Mouse (Mus musculus): ENCODE data around the gene Hnrnpab. TPM values are rescaled to one million over a fixed set of nuclear protein-coding genes. Genes with fewer than 3 reads are reported as not detected.
A peak's percentile ranks its signal among the peaks of the same experiment; 100 is the strongest.

Gene Hnrnpab
- polyA plus RNA-seq, 1 experiment from 2014 or later = 636 TPM

DNA sequence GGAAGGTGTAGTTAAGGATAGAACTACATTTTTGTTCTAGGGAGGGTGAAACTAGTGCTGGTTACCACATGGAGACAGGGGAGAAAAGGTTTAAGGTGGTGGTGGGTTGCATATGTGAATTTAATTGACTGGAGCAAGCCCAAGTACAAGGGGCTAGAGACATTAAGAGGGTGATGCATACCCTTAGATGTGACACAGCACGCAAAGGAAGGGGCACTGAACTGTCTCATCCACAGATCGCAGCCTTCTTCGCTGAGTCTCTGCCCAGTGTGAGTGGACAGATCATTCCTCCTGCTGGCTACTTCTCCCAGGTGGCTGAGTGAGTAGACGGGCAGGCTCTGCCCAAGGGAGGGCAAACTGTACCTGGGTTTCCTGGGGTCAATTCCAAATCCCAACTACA, 13.3 kb downstream of the Hnrnpab start:
- Histone ChIP-seq H3K4me3 (no peak overlapping the region), H3K36me3 (replicated peaks) (peaks cover 100% of the 10 kb centered on the region), H3K9me3 (0 out of 2 replicates have a peak, but pooled peaks cover 4% of the 10 kb centered on the region), H3K27ac (replicated peaks) (no peak overlapping the region), H3K4me1 (no peaks in the 10 kb centered on the region), H3K27me3 (replicated peaks; ENCODE audit: low read depth, poor library complexity, severe bottlenecking) (no peaks in the 10 kb centered on the region)
- WGBS = 94% methylated on average over 4 of the region's 4 CpGs
- DNase-seq (ENCODE audit: low spot score) = no peak

DNA sequence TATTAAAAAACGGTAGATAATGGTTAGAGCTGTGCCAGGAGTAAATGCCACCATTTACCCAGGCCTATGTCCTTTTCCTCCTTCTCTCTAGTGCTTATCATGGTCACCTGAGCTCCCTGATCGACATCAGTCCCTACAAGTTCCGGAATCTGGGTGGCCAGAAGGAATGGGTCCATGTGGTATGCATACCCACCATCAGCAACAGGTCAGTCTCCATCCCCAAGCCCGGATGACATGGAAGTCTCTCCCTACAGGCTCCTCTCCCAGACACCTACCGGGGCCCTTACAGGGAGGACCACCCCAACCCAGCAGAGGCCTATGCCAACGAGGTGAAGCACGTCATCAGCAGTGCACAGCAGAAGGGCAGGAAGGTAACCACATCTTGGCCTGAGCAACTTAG, 14.7 kb downstream of the Hnrnpab start:
- no peaks in the 10 kb centered on the region for H3K4me1 ChIP-seq
- H3K27ac ChIP-seq (replicated peaks) = no peak overlapping the region
- no peak for DNase-seq (ENCODE audit: low spot score)
- 94% methylated on average over 7 of the region's 7 CpGs for WGBS
- H3K9me3 ChIP-seq = 0 out of 2 replicates have a peak, but pooled peaks cover 4% of the 10 kb centered on the region
- no peak overlapping the region for H3K4me3 ChIP-seq
- H3K27me3 ChIP-seq (replicated peaks; ENCODE audit: low read depth, poor library complexity, severe bottlenecking) = no peaks in the 10 kb centered on the region
- peaks cover 100% of the 10 kb centered on the region for H3K36me3 ChIP-seq (replicated peaks)

DNA sequence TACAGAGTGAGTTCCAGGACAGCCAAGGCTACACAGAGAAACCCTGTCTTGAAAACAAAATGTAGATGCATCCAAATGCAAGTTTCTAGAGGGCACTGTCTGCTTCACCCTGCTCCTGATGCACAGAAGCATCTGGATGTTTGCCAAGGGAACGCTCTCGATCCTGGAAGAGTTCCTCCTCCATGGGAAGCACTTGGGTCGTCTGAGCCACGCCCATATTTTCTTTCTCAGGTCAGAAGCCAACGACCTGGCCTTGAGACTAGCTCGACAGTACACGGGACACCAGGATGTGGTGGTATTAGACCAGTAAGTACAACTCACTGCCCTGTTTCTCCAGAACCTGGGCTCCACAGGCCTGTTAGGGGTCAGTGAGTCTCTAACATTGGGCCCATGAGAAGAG, 15.5 kb downstream of the Hnrnpab start:
- Histone ChIP-seq H3K4me3 (no peak overlapping the region), H3K27me3 (replicated peaks; ENCODE audit: low read depth, poor library complexity, severe bottlenecking) (no peaks in the 10 kb centered on the region), H3K4me1 (peaks cover 2% of the 10 kb centered on the region), H3K27ac (replicated peaks) (no peak overlapping the region), H3K9me3 (0 out of 2 replicates have a peak, but pooled peaks cover 4% of the 10 kb centered on the region), H3K36me3 (replicated peaks) (peaks cover 100% of the 10 kb centered on the region)
- 81% methylated on average over 7 of the region's 7 CpGs for WGBS
- DNase-seq (ENCODE audit: low spot score) = no peak

DNA sequence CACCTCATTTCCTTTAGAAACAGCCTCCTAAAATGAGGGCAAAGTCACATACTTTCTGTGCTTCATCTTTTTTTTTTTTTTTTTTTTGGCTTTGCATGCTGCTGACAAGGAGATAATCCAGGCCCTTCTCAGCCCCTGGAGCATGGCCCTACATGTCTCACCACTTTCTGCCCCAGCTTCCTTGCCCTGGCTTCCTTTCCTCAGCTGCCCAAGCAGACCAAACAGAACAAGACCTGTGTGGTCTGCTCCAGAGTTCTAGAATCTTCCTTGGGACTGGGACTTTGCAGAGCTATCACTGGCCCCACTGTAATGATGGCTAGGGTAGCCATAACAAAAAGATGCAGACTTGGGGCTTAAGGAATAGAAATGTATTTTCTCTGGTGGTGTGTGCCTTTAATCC, 16.6 kb downstream of the Hnrnpab start:
- Histone ChIP-seq H3K4me1 (peaks cover 13% of the 10 kb centered on the region), H3K36me3 (replicated peaks) (peaks cover 96% of the 10 kb centered on the region), H3K9me3 (0 out of 2 replicates have a peak, but pooled peaks cover 4% of the 10 kb centered on the region), H3K27ac (replicated peaks) (no peak overlapping the region), H3K4me3 (no peak overlapping the region), H3K27me3 (replicated peaks; ENCODE audit: low read depth, poor library complexity, severe bottlenecking) (no peaks in the 10 kb centered on the region)
- no peak for DNase-seq (ENCODE audit: low spot score)

DNA sequence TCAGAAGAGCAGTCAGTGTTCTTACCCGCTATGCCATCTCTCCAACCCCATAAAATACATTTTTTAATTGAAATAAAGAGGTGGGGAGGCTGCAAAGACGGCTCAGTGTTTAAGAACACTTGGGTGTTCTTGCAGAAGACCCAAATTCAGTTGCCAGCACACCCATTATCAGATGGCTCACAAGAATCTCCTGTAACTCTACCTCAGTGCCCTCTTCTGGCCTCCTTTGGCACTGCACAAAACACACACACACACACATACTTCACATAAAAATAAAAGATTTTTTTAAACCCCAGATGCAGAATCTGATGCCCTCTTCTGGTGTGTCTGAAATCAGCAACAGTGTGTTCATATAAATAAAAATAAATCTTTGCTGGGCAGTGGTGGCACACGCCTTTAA, 17.8 kb downstream of the Hnrnpab start:
- peaks cover 84% of the 10 kb centered on the region for H3K36me3 ChIP-seq (replicated peaks)
- H3K27me3 ChIP-seq (replicated peaks; ENCODE audit: low read depth, poor library complexity, severe bottlenecking) = no peaks in the 10 kb centered on the region
- no peak for DNase-seq (ENCODE audit: low spot score)
- H3K27ac ChIP-seq (replicated peaks) = no peak overlapping the region
- no peak overlapping the region for H3K4me3 ChIP-seq
- 95% methylated on average over 3 of the region's 3 CpGs for WGBS
- H3K9me3 ChIP-seq = 0 out of 2 replicates have a peak, but pooled peaks cover 4% of the 10 kb centered on the region
- peaks cover 25% of the 10 kb centered on the region for H3K4me1 ChIP-seq

DNA sequence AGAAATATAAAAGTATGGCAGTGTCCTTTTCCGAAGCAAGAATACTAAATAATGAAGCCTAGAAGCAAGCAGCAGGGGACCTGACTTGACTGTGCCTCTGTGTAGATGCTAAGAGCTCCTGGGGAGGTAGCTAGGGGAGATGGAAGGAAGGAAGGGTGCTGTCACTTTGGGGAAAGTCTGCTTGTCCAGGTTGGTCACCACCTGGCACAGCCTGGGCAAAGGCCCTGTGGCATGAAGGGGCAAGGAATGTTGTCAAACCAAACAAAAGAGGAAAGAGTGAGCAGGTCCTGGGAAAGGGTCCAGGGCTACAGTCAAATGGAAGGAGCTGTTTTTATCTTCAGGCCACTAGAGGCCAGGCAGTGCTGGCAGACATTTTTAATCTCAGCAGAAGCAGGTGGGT, 19.6 kb downstream of the Hnrnpab start:
- no peak overlapping the region for H3K27ac ChIP-seq (replicated peaks)
- H3K4me1 ChIP-seq = peaks cover 43% of the 10 kb centered on the region
- no peak overlapping the region for H3K4me3 ChIP-seq
- H3K36me3 ChIP-seq (replicated peaks) = peaks cover 66% of the 10 kb centered on the region
- H3K27me3 ChIP-seq (replicated peaks; ENCODE audit: low read depth, poor library complexity, severe bottlenecking) = no peaks in the 10 kb centered on the region
- WGBS = 93% methylated on average over 1 of the region's 1 CpGs
- DNase-seq (ENCODE audit: low spot score) = no peak
- 0 out of 2 replicates have a peak, but pooled peaks cover 4% of the 10 kb centered on the region for H3K9me3 ChIP-seq

DNA sequence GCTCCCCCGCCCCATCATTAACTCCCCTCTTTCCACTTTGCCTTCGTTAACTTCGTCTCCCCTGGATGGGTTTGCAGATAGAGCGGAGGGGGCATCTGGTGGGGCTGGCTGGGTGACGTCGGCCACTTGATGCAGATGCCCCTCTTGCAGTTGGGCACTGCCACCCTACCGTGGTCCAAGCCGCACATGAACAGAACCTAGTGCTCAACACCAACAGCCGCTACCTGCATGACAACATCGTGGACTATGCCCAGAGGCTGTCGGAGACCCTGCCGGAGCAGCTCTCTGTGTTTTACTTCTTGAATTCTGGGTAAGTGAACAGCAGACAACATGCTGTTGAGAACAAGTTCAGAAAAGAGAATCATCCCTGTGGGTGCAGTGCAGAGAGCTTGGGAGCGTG, 20.2 kb downstream of the Hnrnpab start:
- H3K36me3 ChIP-seq (replicated peaks) = peaks cover 60% of the 10 kb centered on the region
- DNase-seq (ENCODE audit: low spot score) = no peak

DNA sequence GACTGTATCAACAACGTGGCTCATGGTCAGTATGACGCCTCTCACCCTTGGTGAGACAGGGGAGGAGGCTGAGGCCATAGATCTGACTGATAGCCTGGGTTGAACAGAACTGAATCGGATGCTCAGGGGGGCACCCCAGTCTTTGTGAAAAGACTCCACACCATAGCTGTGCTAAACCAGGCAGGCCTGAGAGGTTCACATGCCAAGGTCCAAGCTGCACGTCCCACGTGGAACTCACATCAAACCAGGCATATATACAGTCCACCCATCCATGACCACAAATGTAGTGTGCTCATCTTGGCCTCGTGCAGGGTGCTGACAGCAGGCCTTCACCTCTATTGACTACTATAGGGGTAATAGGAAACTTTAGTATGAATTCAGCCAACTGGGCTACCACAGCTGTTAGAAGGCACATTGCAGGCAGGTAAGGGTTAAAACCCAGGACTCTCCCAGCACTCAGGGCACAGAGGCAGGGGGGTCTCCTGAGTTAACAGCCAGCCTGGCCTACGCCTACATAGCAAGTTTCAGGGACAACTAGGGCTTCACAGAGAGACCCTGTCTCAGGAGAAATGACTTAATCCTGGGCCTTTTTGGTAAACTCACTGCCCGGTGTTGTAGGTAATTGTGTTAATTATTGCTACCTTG, 20.9 kb downstream of the Hnrnpab start:
- H3K27ac ChIP-seq (replicated peaks) = peak overlapping the region; percentile 95
- peak; percentile 29 for DNase-seq (ENCODE audit: low spot score)
- peak overlapping the region; percentile 76 for H3K4me3 ChIP-seq
- peaks cover 43% of the 10 kb centered on the region for H3K4me1 ChIP-seq
- H3K27me3 ChIP-seq (replicated peaks; ENCODE audit: low read depth, poor library complexity, severe bottlenecking) = no peaks in the 10 kb centered on the region
- H3K36me3 ChIP-seq (replicated peaks) = peaks cover 53% of the 10 kb centered on the region
- 75% methylated on average over 8 of the region's 8 CpGs for WGBS
- H3K9me3 ChIP-seq = 0 out of 2 replicates have a peak, but pooled peaks cover 4% of the 10 kb centered on the region

More for the DNA sequence above, 20.2 kb downstream of the Hnrnpab start:
- H3K4me3 ChIP-seq = no peak overlapping the region
- H3K27ac ChIP-seq (replicated peaks) = no peak overlapping the region
- WGBS = 94% methylated on average over 13 of the region's 13 CpGs
- H3K9me3 ChIP-seq = 0 out of 2 replicates have a peak, but pooled peaks cover 4% of the 10 kb centered on the region
- no peaks in the 10 kb centered on the region for H3K27me3 ChIP-seq (replicated peaks; ENCODE audit: low read depth, poor library complexity, severe bottlenecking)
- peaks cover 43% of the 10 kb centered on the region for H3K4me1 ChIP-seq

DNA sequence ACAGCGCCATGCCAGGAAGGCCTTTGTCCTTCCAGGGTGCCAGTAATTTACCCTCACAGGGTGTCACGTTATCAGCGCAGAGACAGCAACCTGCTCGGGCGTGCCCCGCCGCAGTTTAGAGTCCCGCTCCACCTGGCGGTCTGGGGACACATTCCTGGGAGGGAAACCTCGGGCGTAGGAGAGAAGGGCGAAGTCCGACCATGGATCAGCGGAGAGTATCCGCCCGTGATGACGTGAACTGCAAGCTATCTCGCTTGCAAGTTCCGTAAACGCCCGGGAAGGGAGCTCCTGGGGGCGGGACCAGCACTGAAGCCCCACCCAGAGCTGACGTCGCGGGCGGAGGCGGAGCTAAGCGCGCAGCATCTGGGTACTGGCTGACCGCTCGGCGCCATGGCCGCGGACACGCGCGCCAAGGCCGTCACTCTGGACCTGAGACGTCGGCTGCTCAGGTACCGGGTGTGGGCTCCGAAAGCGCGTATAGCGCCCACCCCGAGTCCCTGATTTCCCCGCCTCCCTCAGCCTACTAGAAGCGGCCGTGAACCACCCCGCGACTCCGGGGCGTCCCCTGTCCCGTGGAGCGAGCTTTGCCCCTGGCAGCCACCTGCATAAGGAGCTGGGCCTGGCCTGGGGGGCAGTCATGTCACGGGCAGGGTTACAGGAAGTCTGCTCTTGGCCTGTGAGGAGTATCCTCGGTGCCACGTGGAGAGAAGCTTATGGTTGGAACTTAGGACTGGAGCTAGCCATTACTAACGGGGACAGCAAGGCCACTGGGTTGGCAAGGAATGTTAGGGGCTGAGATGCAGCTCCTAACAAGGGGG, 22.0 kb downstream of the Hnrnpab start, which contains the start of gene Phykpl:
Gene Phykpl, plus strand, starts transcription at position 327 of the 818 bp plus-strand sequence.
- peak within 1 kb of the TSS; percentile 95 for H3K27ac ChIP-seq (replicated peaks)
- H3K9me3 ChIP-seq = 0 out of 2 replicates have a peak, but pooled peaks cover 4% of the 10 kb centered on the region
- peaks cover 46% of the 10 kb centered on the region for H3K36me3 ChIP-seq (replicated peaks)
- H3K4me3 ChIP-seq = peak within 1 kb of the TSS; percentile 76
- WGBS = under 1% methylated on average over 59 of the region's 59 CpGs
- H3K4me1 ChIP-seq = peaks cover 43% of the 10 kb centered on the region
- peak; percentile 98 for DNase-seq (ENCODE audit: low spot score)
- no peaks in the 10 kb centered on the region for H3K27me3 ChIP-seq (replicated peaks; ENCODE audit: low read depth, poor library complexity, severe bottlenecking)

DNA sequence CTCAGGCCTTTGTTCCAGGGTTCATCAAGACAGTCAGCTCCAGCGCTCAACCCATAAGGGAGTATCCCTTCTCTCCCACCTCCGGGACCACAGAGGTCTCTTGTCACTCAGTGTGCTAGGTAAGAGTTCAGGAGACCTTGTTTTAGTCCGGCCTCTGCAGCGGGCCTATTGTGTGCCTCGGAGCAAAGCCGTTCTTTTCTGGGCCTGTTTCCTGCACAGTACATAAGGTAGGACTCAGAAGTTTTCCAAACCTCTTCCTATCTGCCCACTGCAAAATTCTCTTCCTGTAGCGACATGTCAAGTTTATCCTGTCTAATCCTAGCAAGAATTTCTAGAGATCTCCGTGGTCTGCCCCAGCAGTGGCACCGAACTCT, 22.6 kb downstream of the Hnrnpab start:
- H3K36me3 ChIP-seq (replicated peaks) = peaks cover 43% of the 10 kb centered on the region
- H3K4me3 ChIP-seq = peak overlapping the region; percentile 76
- DNase-seq (ENCODE audit: low spot score) = no peak
- WGBS = 16% methylated on average over 9 of the region's 9 CpGs
- peaks cover 43% of the 10 kb centered on the region for H3K4me1 ChIP-seq
- H3K9me3 ChIP-seq = 0 out of 2 replicates have a peak, but pooled peaks cover 2% of the 10 kb centered on the region
- H3K27me3 ChIP-seq (replicated peaks; ENCODE audit: low read depth, poor library complexity, severe bottlenecking) = no peaks in the 10 kb centered on the region
- peak overlapping the region; percentile 95 for H3K27ac ChIP-seq (replicated peaks)

DNA sequence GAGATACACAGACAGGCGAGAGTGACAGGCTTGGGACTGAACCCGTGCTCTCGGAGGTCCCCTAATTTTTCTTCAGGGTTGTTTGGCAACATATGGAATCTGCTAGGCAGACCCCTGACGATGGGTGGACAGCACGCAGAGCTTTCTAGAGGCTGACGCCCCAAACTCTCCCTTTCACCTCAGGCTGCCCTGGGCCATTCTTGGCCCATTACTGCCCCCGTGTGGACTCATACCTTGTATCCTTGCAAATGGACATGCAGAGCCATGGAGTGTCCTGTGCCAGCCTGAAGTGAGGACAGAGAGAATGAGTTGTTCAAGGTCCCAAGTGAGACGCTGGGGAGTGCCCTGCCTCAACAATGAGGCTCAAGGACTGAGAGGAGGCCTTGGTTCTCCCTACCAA, 23.9 kb downstream of the Hnrnpab start:
- WGBS = 16% methylated on average over 8 of the region's 8 CpGs
- DNase-seq (ENCODE audit: low spot score) = peak; percentile 86
- Histone ChIP-seq H3K4me1 (peaks cover 43% of the 10 kb centered on the region), H3K4me3 (no peak overlapping the region), H3K9me3 (no peaks in the 10 kb centered on the region), H3K27ac (replicated peaks) (peak overlapping the region; percentile 95; the same call in 1 of the 2 replicates), H3K27me3 (replicated peaks; ENCODE audit: low read depth, poor library complexity, severe bottlenecking) (no peaks in the 10 kb centered on the region), H3K36me3 (replicated peaks) (peaks cover 32% of the 10 kb centered on the region)

DNA sequence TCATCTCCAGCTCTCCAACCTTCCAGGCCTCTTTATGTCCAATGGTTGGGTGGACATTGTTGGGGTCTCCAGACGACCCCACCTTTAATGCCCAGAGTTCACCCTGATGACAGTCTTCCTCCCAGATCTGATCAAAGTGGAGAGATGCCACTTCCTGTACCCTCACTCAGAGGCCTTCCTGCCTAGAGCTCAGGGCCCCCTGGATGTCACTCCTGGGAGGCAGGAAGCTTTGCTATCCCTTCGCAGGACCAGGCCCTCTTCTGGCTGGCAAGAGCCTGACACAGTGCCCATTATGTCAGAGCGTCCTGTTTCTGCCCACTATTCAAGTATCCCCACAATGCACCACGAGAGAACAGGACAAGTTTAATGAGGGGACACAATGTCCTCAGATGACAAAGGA, 27.6 kb downstream of the Hnrnpab start:
- Histone ChIP-seq H3K4me3 (no peak overlapping the region), H3K4me1 (peaks cover 25% of the 10 kb centered on the region), H3K27me3 (replicated peaks; ENCODE audit: low read depth, poor library complexity, severe bottlenecking) (no peaks in the 10 kb centered on the region), H3K27ac (replicated peaks) (no peak overlapping the region), H3K36me3 (replicated peaks) (peaks cover 19% of the 10 kb centered on the region), H3K9me3 (no peaks in the 10 kb centered on the region)
- DNase-seq (ENCODE audit: low spot score) = no peak
- 78% methylated on average over 4 of the region's 4 CpGs for WGBS
